Mouse (Mus musculus) lung, postnatal 25 days (tissue): ENCODE results near the gene Scamp2.
A peak's percentile ranks its signal among the peaks of the same experiment; 100 is the strongest.

Experiments
- DNase-seq: peaks from one replicate; pipeline ENCODE4 v3.0.0; 2022; ENCODE audit warnings: low spot score

Gene Scamp2

GRCm38 (mm10) chr9:57560861-57561710 is at the start of gene Scamp2:
Scamp2 (plus strand) TSS chr9:57560943.
- DNase-seq = peak; percentile 95

- peak; percentile 47 for DNase-seq
Observed at GRCm38 (mm10) chr9:57517113-57517512, 43.6 kb upstream of the Scamp2 start.

- no peak for DNase-seq
Observed at GRCm38 (mm10) chr9:57520375-57521055, 40.2 kb upstream of the Scamp2 start.

- peak; percentile 94 for DNase-seq
Observed at GRCm38 (mm10) chr9:57521056-57521911, 39.5 kb upstream of the Scamp2 start, which contains the start of gene Cox5a. Cox5a (plus strand) TSS chr9:57521274.

- no peak for DNase-seq
Observed at GRCm38 (mm10) chr9:57522114-57522860, 38.5 kb upstream of the Scamp2 start.

GRCm38 (mm10) chr9:57522861-57523246 is 37.9 kb upstream of the Scamp2 start:
- DNase-seq = no peak

GRCm38 (mm10) chr9:57523754-57524153 is 37.0 kb upstream of the Scamp2 start:
- peak; percentile 63 for DNase-seq

GRCm38 (mm10) chr9:57524439-57524838 is 36.3 kb upstream of the Scamp2 start:
- no peak for DNase-seq

GRCm38 (mm10) chr9:57525516-57525915 is 35.2 kb upstream of the Scamp2 start:
- no peak for DNase-seq

- no peak for DNase-seq
Observed at GRCm38 (mm10) chr9:57526435-57526834, 34.3 kb upstream of the Scamp2 start.

GRCm38 (mm10) chr9:57531946-57532345 is 28.8 kb upstream of the Scamp2 start:
- no peak for DNase-seq

- no peak for DNase-seq
Observed at GRCm38 (mm10) chr9:57536362-57536761, 24.4 kb upstream of the Scamp2 start.

- peak; percentile 91 for DNase-seq
Observed at GRCm38 (mm10) chr9:57537044-57537727, 23.6 kb upstream of the Scamp2 start, which contains the start of gene Fam219b. Fam219b (plus strand) TSS chr9:57537528.

- DNase-seq = no peak
Observed at GRCm38 (mm10) chr9:57537728-57538181, 23.0 kb upstream of the Scamp2 start.

GRCm38 (mm10) chr9:57539550-57539949 is 21.2 kb upstream of the Scamp2 start:
- no peak for DNase-seq

GRCm38 (mm10) chr9:57541312-57541711 is 19.4 kb upstream of the Scamp2 start:
- DNase-seq = peak; percentile 54

GRCm38 (mm10) chr9:57543951-57544350 is 16.8 kb upstream of the Scamp2 start:
- no peak for DNase-seq

GRCm38 (mm10) chr9:57547287-57547686 is 13.5 kb upstream of the Scamp2 start:
- peak; percentile 19 for DNase-seq

GRCm38 (mm10) chr9:57547869-57548268 is 12.9 kb upstream of the Scamp2 start:
- no peak for DNase-seq

GRCm38 (mm10) chr9:57549186-57549585 is 11.6 kb upstream of the Scamp2 start:
- no peak for DNase-seq
